Mouse (Mus musculus) heart, postnatal 0 days (tissue): ENCODE data around the gene Cptp. TPM values are rescaled to one million over a fixed set of nuclear protein-coding genes. Genes with fewer than 3 reads are reported as not detected.

Experiments
- ATAC-seq: fragments of 200-750 bp; cut with Nextera tagmentation; 2 replicates; pipeline ENCODE4 v1.8.0; 2017; ENCODE audit warnings: low read depth, moderate number of reproducible peaks, moderate library complexity; ENCODE audit not compliant: insufficient read depth
- DNase-seq: peaks from one replicate; pipeline ENCODE4 v3.0.0-alpha.2; 2016; ENCODE audit warnings: low spot score
- H3K27ac ChIP-seq: fragments of 300-500 bp; sonication (generic); 2 replicates; pipeline ENCODE4 v1.5.1; 2014; ENCODE audit warnings: low read depth, mild to moderate bottlenecking
- H3K27me3 ChIP-seq: fragments of 300-500 bp; sonication (generic); 2 replicates; pipeline ENCODE4 v1.6.1; 2014; ENCODE audit warnings: low read length, mixed read lengths; ENCODE audit not compliant: control insufficient read depth, insufficient read depth
- H3K36me3 ChIP-seq: fragments of 300-500 bp; sonication (generic); replicated peaks from 2 replicates; pipeline ENCODE4 v1.6.1; 2014; ENCODE audit warnings: low read length, mixed read lengths; ENCODE audit not compliant: control insufficient read depth, insufficient read depth
- H3K4me1 ChIP-seq: fragments of 300-500 bp; sonication (generic); 2 replicates; pipeline ENCODE4 v1.6.1; 2014; ENCODE audit warnings: antibody characterized with exemption; ENCODE audit not compliant: control insufficient read depth, insufficient read depth
- H3K4me2 ChIP-seq: fragments of 300-500 bp; sonication (generic); 2 replicates; pipeline ENCODE4 v1.6.1; 2014; ENCODE audit warnings: low read depth, mild to moderate bottlenecking, low read length, moderate library complexity
- H3K4me3 ChIP-seq: fragments of 300-500 bp; sonication (generic); 2 replicates; pipeline ENCODE4 v1.5.1; 2014; ENCODE audit warnings: low read depth, low read length
- H3K9ac ChIP-seq: fragments of 300-500 bp; sonication (generic); replicated peaks from 2 replicates; pipeline ENCODE4 v1.6.1; 2014; ENCODE audit warnings: low read depth, low read length, mixed read lengths
- H3K9me3 ChIP-seq: fragments of 300-500 bp; sonication (generic); replicated peaks from 2 replicates; pipeline ENCODE4 v1.6.1; 2016; ENCODE audit warnings: low read length; ENCODE audit not compliant: control insufficient read depth
- CTCF ChIP-seq: IDR thresholded peaks from 2 replicates; pipeline ENCODE4 v1.5.1; 2016; ENCODE audit warnings: antibody characterized with exemption, control low read depth, low read depth
- EP300 ChIP-seq: IDR thresholded peaks from 2 replicates; pipeline ENCODE4 v1.6.1; 2016; ENCODE audit warnings: antibody characterized with exemption, low read depth
- WGBS: fragments of 180-500 bp; shearing (Covaris S2); extraction: QIAGEN DNeasy Blood & Tissue Kit; methylation state at CpG from one replicate; pipeline ENCODE4 v1.1.7; 2014; 5-methylcytosine and 5-hydroxymethylcytosine counted together
- polyA plus RNA-seq: library from polyadenylated mRNA; unstranded; fragments of >200 nt; fragmentation: Nextera tagmentation; extraction: Ambion mirVana; gene quantifications from 2 replicates; pipeline ENCODE4 v1.2.1, GENCODE M21; 2015
- total RNA-seq: library from RNA; depleted of rRNA; stranded (reverse); fragments of >200 nt; gene quantifications from 2 replicates; pipeline ENCODE4 v1.2.3, GENCODE M21; 2014; ENCODE audit warnings: low replicate concordance

Gene Cptp
- total and polyA plus RNA-seq, 2 experiments from 2014 or later: 7.2 to 11.8 TPM

GRCm38 (mm10) chr4:155863001-155863400, 6.2 kb downstream of the Cptp start, which contains the start of gene Tas1r3:
Tas1r3 (minus strand) TSS chr4:155863362.
- WGBS: 80% methylated on average over 5 of the region's 5 CpGs
- ATAC-seq: no peak
- H3K4me2 ChIP-seq: no peak within 1 kb of the TSS
- H3K9me3 ChIP-seq: no peaks in the 10 kb centered on the region
- H3K27me3 ChIP-seq: no peaks in the 10 kb centered on the region
- H3K36me3 ChIP-seq: peaks cover 31% of the 10 kb centered on the region
- DNase-seq: no peak
- no peak within 1 kb of the TSS for H3K27ac ChIP-seq
- H3K4me3 ChIP-seq: no peak within 1 kb of the TSS
- H3K9ac ChIP-seq: no peak within 1 kb of the TSS
- H3K4me1 ChIP-seq: no peaks in the 10 kb centered on the region
- TF ChIP-seq EP300 (no peak), CTCF (no peak)

GRCm38 (mm10) chr4:155861787-155862186, 7.5 kb downstream of the Cptp start:
- peaks cover 39% of the 10 kb centered on the region for H3K36me3 ChIP-seq
- H3K4me1 ChIP-seq: no peaks in the 10 kb centered on the region
- TF ChIP-seq EP300: no peak
- no peak for TF ChIP-seq CTCF
- DNase-seq: no peak
- 88% methylated on average over 7 of the region's 7 CpGs for WGBS
- no peak overlapping the region for H3K4me2 ChIP-seq
- no peak overlapping the region for H3K9ac ChIP-seq
- ATAC-seq: no peak
- H3K27ac ChIP-seq: no peak overlapping the region
- no peaks in the 10 kb centered on the region for H3K9me3 ChIP-seq
- H3K27me3 ChIP-seq: no peaks in the 10 kb centered on the region
- no peak overlapping the region for H3K4me3 ChIP-seq

GRCm38 (mm10) chr4:155859318-155859717, 9.9 kb downstream of the Cptp start:
- ATAC-seq (peak; percentile 58), DNase-seq (peak; percentile 60)
- Histone ChIP-seq H3K4me2 (no peak overlapping the region), H3K9ac (no peak overlapping the region), H3K27me3 (no peaks in the 10 kb centered on the region), H3K27ac (no peak overlapping the region), H3K4me1 (no peaks in the 10 kb centered on the region), H3K9me3 (no peaks in the 10 kb centered on the region), H3K36me3 (peaks cover 45% of the 10 kb centered on the region), H3K4me3 (no peak overlapping the region)
- no peak for TF ChIP-seq CTCF
- TF ChIP-seq EP300: peak; percentile 25; the same call in 1 of the 2 replicates
- WGBS: 19% methylated on average over 13 of the region's 13 CpGs

GRCm38 (mm10) chr4:155856881-155857280, 12.4 kb downstream of the Cptp start:
- H3K27me3 ChIP-seq: no peaks in the 10 kb centered on the region
- H3K4me1 ChIP-seq: no peaks in the 10 kb centered on the region; the same call in 1 of the 2 replicates
- DNase-seq: no peak
- TF ChIP-seq EP300: no peak
- no peak for TF ChIP-seq CTCF
- H3K27ac ChIP-seq: no peak overlapping the region
- 86% methylated on average over 3 of the region's 3 CpGs for WGBS
- H3K4me3 ChIP-seq: no peak overlapping the region
- no peak overlapping the region for H3K9ac ChIP-seq
- peaks cover 47% of the 10 kb centered on the region for H3K36me3 ChIP-seq
- no peak for ATAC-seq
- no peaks in the 10 kb centered on the region for H3K9me3 ChIP-seq
- no peak overlapping the region for H3K4me2 ChIP-seq

GRCm38 (mm10) chr4:155856071-155856470, 13.2 kb downstream of the Cptp start:
- Histone ChIP-seq H3K27me3 (no peaks in the 10 kb centered on the region), H3K4me1 (no peaks in the 10 kb centered on the region; the same call in 1 of the 2 replicates), H3K27ac (no peak overlapping the region), H3K4me3 (no peak overlapping the region), H3K9me3 (no peaks in the 10 kb centered on the region), H3K9ac (no peak overlapping the region), H3K4me2 (no peak overlapping the region), H3K36me3 (peaks cover 47% of the 10 kb centered on the region)
- ATAC-seq (no peak), DNase-seq (no peak)
- WGBS: 86% methylated on average over 12 of the region's 12 CpGs
- TF ChIP-seq CTCF (no peak), EP300 (no peak)

GRCm38 (mm10) chr4:155854991-155855390, 14.2 kb downstream of the Cptp start:
- TF ChIP-seq CTCF (no peak), EP300 (no peak)
- Histone ChIP-seq H3K9me3 (no peaks in the 10 kb centered on the region), H3K4me1 (no peaks in the 10 kb centered on the region; the same call in 1 of the 2 replicates), H3K4me3 (no peak overlapping the region), H3K9ac (no peak overlapping the region), H3K27ac (no peak overlapping the region), H3K36me3 (peaks cover 47% of the 10 kb centered on the region), H3K27me3 (no peaks in the 10 kb centered on the region), H3K4me2 (no peak overlapping the region)
- WGBS: 92% methylated on average over 12 of the region's 12 CpGs
- no peak for ATAC-seq
- DNase-seq: no peak
